Mouse (Mus musculus) cerebellum, adult 2 months (tissue): Measurements from ENCODE around the gene Tlx1.

Source experiments
- CTCF ChIP-seq: fragments of 200-500 bp; IDR thresholded peaks from 2 replicates; pipeline ENCODE4 v1.5.1; 2011; ENCODE audit warnings: low read depth, mild to moderate bottlenecking, control low read depth, low read length, moderate library complexity, borderline replicate concordance; ENCODE audit not compliant: insufficient read depth
- POLR2A ChIP-seq: fragments of 200-500 bp; IDR thresholded peaks from 2 replicates; pipeline ENCODE4 v1.6.1; 2011; ENCODE audit warnings: low read length, control low read depth, borderline replicate concordance; ENCODE audit not compliant: insufficient read depth

GRCm38 (mm10) chr19:45151361-45152182, 1.1 kb downstream of the Tlx1 start:
- TF ChIP-seq POLR2A = no peak
- TF ChIP-seq CTCF = no peak
